Mouse (Mus musculus): ENCODE data around the gene Cenpt.

The Cenpt gene

DNA sequence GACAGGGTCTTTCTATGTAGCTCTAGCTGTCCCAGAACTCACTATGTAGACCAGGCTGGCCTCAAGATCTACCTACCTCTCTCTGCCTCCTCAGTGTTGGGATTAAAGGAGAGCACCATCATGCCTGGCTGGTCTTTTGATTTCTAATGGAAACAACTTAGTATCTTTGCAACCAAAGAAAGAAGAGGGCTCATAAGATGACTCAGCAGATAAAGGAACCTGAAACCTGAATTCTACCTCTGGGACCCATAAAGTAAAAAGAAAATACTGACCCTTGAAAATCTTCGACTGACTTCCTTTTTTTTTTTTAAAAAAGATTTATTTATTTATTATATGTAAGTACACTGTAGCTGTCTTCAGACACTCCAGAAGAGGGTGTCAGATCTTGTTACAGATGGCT is 47.1 kb downstream of the Cenpt start:
- DNase-seq (ENCODE audit: low read depth, low spot score) = no peak

DNA sequence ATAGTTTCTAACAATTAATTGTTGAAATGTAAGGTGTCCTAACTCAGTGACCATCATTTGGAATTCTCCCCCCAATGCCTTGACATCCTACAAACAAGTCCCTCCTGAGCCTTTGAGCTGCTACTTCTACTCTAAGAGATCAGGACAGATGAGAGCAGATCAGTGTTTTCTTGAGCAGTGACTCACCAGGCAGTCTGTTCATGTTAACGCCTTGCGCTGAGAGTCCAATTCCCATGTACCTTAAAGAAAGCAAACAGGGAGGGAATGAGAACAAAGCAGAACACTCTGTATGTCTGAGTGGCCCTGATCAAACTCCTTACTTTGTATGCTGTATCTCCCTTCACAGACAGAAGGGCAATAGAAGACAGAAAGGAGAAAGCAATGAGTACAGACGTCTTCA is 47.7 kb downstream of the Cenpt start:
- no peak for DNase-seq (ENCODE audit: low read depth, low spot score)

DNA sequence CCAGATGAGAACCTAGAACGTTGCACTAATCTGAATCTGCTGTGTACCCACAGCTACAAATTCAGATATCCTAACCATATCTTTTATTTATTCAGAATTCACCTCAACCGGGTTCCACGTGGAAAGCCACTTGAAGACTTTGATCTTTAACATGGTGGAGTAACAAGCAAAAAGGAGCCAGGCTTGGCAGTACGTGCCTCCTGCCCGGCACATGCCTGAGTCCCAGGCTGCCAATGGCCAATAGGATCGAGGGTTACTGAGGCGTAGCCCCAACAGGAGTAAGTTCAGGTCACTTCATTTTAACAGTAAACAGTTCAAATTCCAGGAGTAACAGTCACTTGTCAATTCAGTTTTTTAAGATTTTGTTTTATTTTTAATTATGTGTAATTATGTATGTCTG is 48.3 kb downstream of the Cenpt start:
- no peak for DNase-seq (ENCODE audit: low read depth, low spot score)

DNA sequence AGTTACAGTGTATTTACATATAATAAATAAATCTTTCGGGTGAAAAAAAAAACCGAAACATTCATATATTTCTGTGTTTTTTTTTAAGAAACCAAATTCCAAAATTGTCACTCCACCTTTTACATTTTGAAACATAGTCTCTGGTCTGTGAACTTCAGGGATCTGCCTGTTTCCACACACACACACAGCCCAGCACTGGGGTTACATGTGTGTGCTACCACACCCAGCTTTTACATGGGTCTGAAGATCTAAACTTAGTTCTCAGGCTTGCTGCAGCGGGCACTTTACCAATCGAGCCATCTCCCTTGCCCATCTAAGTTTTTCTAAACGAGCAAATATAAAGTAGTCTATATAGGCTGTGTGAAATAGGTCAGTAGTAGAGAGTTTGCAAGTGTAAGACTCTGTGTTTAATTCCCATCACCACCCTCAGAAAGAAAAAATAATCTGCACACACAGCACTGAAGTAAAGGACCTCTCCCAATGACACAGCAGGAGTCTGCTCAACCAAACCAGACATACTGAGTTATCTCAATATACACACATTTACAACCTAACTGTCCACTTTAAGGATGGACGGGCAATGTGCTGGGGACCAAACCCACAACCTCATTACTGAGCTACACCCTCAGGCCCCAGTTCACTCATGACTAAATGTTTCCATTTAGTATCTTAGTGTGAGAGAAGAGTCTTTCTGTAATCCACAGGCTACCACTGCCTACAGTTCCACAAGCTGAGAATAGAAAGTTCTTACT is 51.7 kb downstream of the Cenpt start:
- DNase-seq (ENCODE audit: low read depth, low spot score) = no peak

DNA sequence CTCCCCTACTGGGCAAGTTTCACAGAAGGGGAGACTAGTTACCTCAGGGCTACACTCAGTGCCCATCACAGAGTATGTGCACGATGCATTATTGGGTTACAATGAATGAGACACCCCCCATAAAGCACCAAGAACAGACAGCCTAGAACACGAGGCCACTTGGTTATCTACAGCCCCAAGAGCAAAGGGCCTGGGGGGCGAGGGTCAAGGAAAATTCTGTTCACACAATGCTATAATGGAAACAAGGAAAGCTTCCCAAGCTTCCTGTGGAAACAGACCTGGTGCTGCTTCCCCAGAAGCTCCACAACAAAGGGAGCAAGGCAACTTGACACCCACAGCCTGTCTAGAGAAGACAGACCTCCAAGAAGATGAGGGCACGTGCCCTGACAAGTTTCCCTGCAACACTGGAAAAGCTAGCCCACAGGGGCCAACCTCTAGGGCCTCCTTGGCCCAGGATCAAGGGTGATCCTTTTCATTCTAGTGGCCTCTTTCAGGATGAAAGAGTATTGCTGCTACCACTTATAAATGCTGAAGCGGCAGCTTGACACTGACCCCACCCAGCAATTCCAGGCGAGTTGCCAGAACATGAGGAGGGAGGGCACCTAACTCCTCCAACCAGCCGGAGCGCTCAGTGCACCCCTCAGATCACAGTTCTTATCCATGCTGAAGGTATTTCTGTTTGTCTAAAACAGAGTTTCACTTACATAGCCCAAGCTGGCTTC is 53.8 kb downstream of the Cenpt start:
- no peak for DNase-seq (ENCODE audit: low read depth, low spot score)

DNA sequence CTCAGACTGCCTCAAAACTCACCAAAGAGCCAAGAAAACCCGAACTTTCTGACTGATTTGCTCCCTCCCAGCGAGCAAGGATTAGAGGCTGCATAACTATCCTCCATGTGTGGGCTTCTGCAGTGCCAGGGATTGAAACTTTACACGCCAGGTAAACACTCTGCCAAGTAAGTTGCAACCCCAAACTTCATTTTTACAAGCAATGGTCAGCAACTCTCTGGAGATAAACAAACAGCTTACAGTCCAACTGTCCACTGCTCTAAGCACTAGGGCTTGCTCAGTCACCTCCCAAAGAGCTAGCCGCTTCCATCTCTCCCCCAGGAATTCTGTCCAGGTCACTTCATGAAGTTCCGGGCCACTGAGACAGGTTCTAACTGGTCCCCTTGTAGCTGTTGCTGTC is 54.7 kb downstream of the Cenpt start:
- no peak for DNase-seq (ENCODE audit: low read depth, low spot score)

DNA sequence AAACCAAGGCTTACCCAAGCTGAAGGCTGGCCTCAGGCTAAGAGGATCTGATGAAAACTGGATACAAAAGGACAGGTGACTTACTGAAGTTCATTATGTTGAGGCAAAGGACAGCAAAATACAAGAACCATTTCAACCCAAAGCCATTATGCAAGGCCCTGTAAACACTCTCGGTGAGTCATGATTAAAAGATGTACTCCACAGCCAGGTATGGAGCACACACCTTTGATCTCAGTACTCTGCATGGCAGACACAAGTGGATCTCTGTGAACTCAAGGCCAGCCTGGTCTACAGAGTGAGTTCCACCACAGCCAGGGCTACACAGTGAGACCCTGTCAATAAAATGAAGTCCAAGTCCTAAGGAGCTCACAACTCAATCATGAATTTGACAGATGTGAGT is 57.3 kb downstream of the Cenpt start:
- no peak for DNase-seq (ENCODE audit: low read depth, low spot score)
